Mouse (Mus musculus): Measurements from ENCODE around the gene Kcnj9. TPM values are rescaled to one million over a fixed set of nuclear protein-coding genes. Genes with fewer than 3 reads are reported as not detected.
A peak's percentile ranks its signal among the peaks of the same experiment; 100 is the strongest.

The Kcnj9 gene
- polyA plus RNA-seq, 1 experiment from 2014 or later = not detected

- Histone ChIP-seq H3K9me3 (no peaks in the 10 kb centered on the region), H3K27ac (no peak overlapping the region), H3K27me3 (no peaks in the 10 kb centered on the region), H3K9ac (replicated peaks) (no peak overlapping the region), H3K4me2 (no peak overlapping the region), H3K4me3 (replicated peaks) (no peak overlapping the region), H3K4me1 (replicated peaks) (peaks cover 59% of the 10 kb centered on the region), H3K36me3 (no peaks in the 10 kb centered on the region)
- WGBS = 78% methylated on average over 6 of the region's 6 CpGs
- no peak for ATAC-seq (ENCODE audit: insufficient number of reproducible peaks, insufficient read depth, low FRiP score, low TSS enrichment, low read depth)
These were observed 24.7 kb downstream of the Kcnj9 start for GRCm38 (mm10) chr1:172304443-172304842.

- Histone ChIP-seq H3K27ac (peak overlapping the region; percentile 51; the same call in 1 of the 2 replicates), H3K4me2 (no peak overlapping the region), H3K36me3 (no peaks in the 10 kb centered on the region), H3K9me3 (no peaks in the 10 kb centered on the region), H3K9ac (replicated peaks) (no peak overlapping the region), H3K27me3 (no peaks in the 10 kb centered on the region), H3K4me1 (replicated peaks) (peaks cover 63% of the 10 kb centered on the region), H3K4me3 (replicated peaks) (no peak overlapping the region)
- WGBS = 9% methylated on average over 6 of the region's 6 CpGs
- no peak for ATAC-seq (ENCODE audit: insufficient number of reproducible peaks, insufficient read depth, low FRiP score, low TSS enrichment, low read depth)
These were observed 26.3 kb downstream of the Kcnj9 start for GRCm38 (mm10) chr1:172302851-172303250.

- ATAC-seq (ENCODE audit: insufficient number of reproducible peaks, insufficient read depth, low FRiP score, low TSS enrichment, low read depth) = no peak
- Histone ChIP-seq H3K4me2 (no peak overlapping the region), H3K9me3 (no peaks in the 10 kb centered on the region), H3K36me3 (no peaks in the 10 kb centered on the region), H3K9ac (replicated peaks) (no peak overlapping the region), H3K4me1 (replicated peaks) (peaks cover 63% of the 10 kb centered on the region), H3K27ac (no peak overlapping the region), H3K4me3 (replicated peaks) (no peak overlapping the region), H3K27me3 (no peaks in the 10 kb centered on the region)
- 42% methylated on average over 3 of the region's 3 CpGs for WGBS
These were observed 26.8 kb downstream of the Kcnj9 start for GRCm38 (mm10) chr1:172302311-172302710.

GRCm38 (mm10) chr1:172301180-172301579 is 27.9 kb downstream of the Kcnj9 start:
- Histone ChIP-seq H3K4me2 (no peak overlapping the region), H3K4me1 (replicated peaks) (peaks cover 75% of the 10 kb centered on the region), H3K27ac (peak overlapping the region; percentile 18; the same call in 1 of the 2 replicates), H3K9me3 (no peaks in the 10 kb centered on the region), H3K36me3 (no peaks in the 10 kb centered on the region), H3K4me3 (replicated peaks) (no peak overlapping the region), H3K27me3 (no peaks in the 10 kb centered on the region), H3K9ac (replicated peaks) (no peak overlapping the region)
- no peak for ATAC-seq (ENCODE audit: insufficient number of reproducible peaks, insufficient read depth, low FRiP score, low TSS enrichment, low read depth)
- 24% methylated on average over 12 of the region's 12 CpGs for WGBS

- Histone ChIP-seq H3K27ac (peak overlapping the region; percentile 18; the same call in 1 of the 2 replicates), H3K9me3 (no peaks in the 10 kb centered on the region), H3K4me2 (no peak overlapping the region), H3K4me1 (replicated peaks) (peaks cover 84% of the 10 kb centered on the region), H3K9ac (replicated peaks) (no peak overlapping the region), H3K27me3 (no peaks in the 10 kb centered on the region), H3K4me3 (replicated peaks) (no peak overlapping the region), H3K36me3 (no peaks in the 10 kb centered on the region)
- 55% methylated on average over 5 of the region's 5 CpGs for WGBS
- no peak for ATAC-seq (ENCODE audit: insufficient number of reproducible peaks, insufficient read depth, low FRiP score, low TSS enrichment, low read depth)
These were observed 28.9 kb downstream of the Kcnj9 start for GRCm38 (mm10) chr1:172300247-172300646.

GRCm38 (mm10) chr1:172299528-172299927 is 29.6 kb downstream of the Kcnj9 start:
- no peak overlapping the region for H3K4me2 ChIP-seq
- no peak overlapping the region for H3K27ac ChIP-seq
- no peaks in the 10 kb centered on the region for H3K36me3 ChIP-seq
- ATAC-seq (ENCODE audit: insufficient number of reproducible peaks, insufficient read depth, low FRiP score, low TSS enrichment, low read depth) = no peak
- H3K4me1 ChIP-seq (replicated peaks) = peaks cover 89% of the 10 kb centered on the region
- H3K27me3 ChIP-seq = no peaks in the 10 kb centered on the region
- WGBS = 57% methylated on average over 7 of the region's 7 CpGs
- no peak overlapping the region for H3K4me3 ChIP-seq (replicated peaks)
- no peak overlapping the region for H3K9ac ChIP-seq (replicated peaks)
- H3K9me3 ChIP-seq = no peaks in the 10 kb centered on the region

- 8% methylated on average over 16 of the region's 16 CpGs for WGBS
- Histone ChIP-seq H3K9ac (replicated peaks) (peak within 1 kb of the TSS; percentile 28; the same call in 1 of the 2 replicates), H3K4me1 (replicated peaks) (peaks cover 82% of the 10 kb centered on the region), H3K36me3 (no peaks in the 10 kb centered on the region), H3K4me3 (replicated peaks) (peak within 1 kb of the TSS; percentile 28), H3K4me2 (peak within 1 kb of the TSS; percentile 50), H3K9me3 (no peaks in the 10 kb centered on the region), H3K27ac (peak within 1 kb of the TSS; percentile 88), H3K27me3 (no peaks in the 10 kb centered on the region)
- no peak for ATAC-seq (ENCODE audit: insufficient number of reproducible peaks, insufficient read depth, low FRiP score, low TSS enrichment, low read depth)
These were observed 31.2 kb downstream of the Kcnj9 start, which contains the start of gene Atp1a2 for GRCm38 (mm10) chr1:172297611-172298537. Atp1a2 (minus strand) TSS chr1:172298064.

GRCm38 (mm10) chr1:172296816-172297510 is 32.2 kb downstream of the Kcnj9 start:
- Histone ChIP-seq H3K36me3 (no peaks in the 10 kb centered on the region), H3K4me2 (peak overlapping the region; percentile 50), H3K4me3 (replicated peaks) (peak overlapping the region; percentile 28), H3K9ac (replicated peaks) (peak overlapping the region; percentile 28; the same call in 1 of the 2 replicates), H3K4me1 (replicated peaks) (peaks cover 72% of the 10 kb centered on the region), H3K27me3 (no peaks in the 10 kb centered on the region), H3K9me3 (no peaks in the 10 kb centered on the region), H3K27ac (peak overlapping the region; percentile 88)
- 76% methylated on average over 6 of the region's 6 CpGs for WGBS
- ATAC-seq (ENCODE audit: insufficient number of reproducible peaks, insufficient read depth, low FRiP score, low TSS enrichment, low read depth) = no peak

- peak overlapping the region; percentile 50 for H3K4me2 ChIP-seq
- peak overlapping the region; percentile 88 for H3K27ac ChIP-seq
- WGBS = 39% methylated on average over 4 of the region's 4 CpGs
These were observed 33.3 kb downstream of the Kcnj9 start for GRCm38 (mm10) chr1:172295751-172296197.

GRCm38 (mm10) chr1:172293449-172293848 is 35.7 kb downstream of the Kcnj9 start:
- H3K4me1 ChIP-seq (replicated peaks) = peaks cover 40% of the 10 kb centered on the region
- H3K27me3 ChIP-seq = no peaks in the 10 kb centered on the region
- no peak for ATAC-seq (ENCODE audit: insufficient number of reproducible peaks, insufficient read depth, low FRiP score, low TSS enrichment, low read depth)
- H3K27ac ChIP-seq = no peak overlapping the region
- 95% methylated on average over 11 of the region's 11 CpGs for WGBS
- H3K9ac ChIP-seq (replicated peaks) = no peak overlapping the region
- H3K4me3 ChIP-seq (replicated peaks) = no peak overlapping the region
- no peaks in the 10 kb centered on the region for H3K9me3 ChIP-seq
- peaks cover 6% of the 10 kb centered on the region; the same call in 1 of the 2 replicates for H3K36me3 ChIP-seq
- no peak overlapping the region for H3K4me2 ChIP-seq

More at GRCm38 (mm10) chr1:172295751-172296197, 33.3 kb downstream of the Kcnj9 start:
- peak; percentile 63 for ATAC-seq (ENCODE audit: insufficient number of reproducible peaks, insufficient read depth, low FRiP score, low TSS enrichment, low read depth)
- H3K36me3 ChIP-seq = peaks cover 2% of the 10 kb centered on the region; the same call in 1 of the 2 replicates
- H3K9me3 ChIP-seq = no peaks in the 10 kb centered on the region
- peaks cover 61% of the 10 kb centered on the region for H3K4me1 ChIP-seq (replicated peaks)
- H3K9ac ChIP-seq (replicated peaks) = no peak overlapping the region
- H3K27me3 ChIP-seq = no peaks in the 10 kb centered on the region
- H3K4me3 ChIP-seq (replicated peaks) = no peak overlapping the region

GRCm38 (mm10) chr1:172292880-172293279 is 36.2 kb downstream of the Kcnj9 start:
- no peaks in the 10 kb centered on the region for H3K27me3 ChIP-seq
- ATAC-seq (ENCODE audit: insufficient number of reproducible peaks, insufficient read depth, low FRiP score, low TSS enrichment, low read depth) = no peak
- H3K9ac ChIP-seq (replicated peaks) = no peak overlapping the region
- peaks cover 34% of the 10 kb centered on the region for H3K4me1 ChIP-seq (replicated peaks)
- peaks cover 6% of the 10 kb centered on the region; the same call in 1 of the 2 replicates for H3K36me3 ChIP-seq
- no peak overlapping the region for H3K4me2 ChIP-seq
- no peaks in the 10 kb centered on the region for H3K9me3 ChIP-seq
- WGBS = 75% methylated on average over 2 of the region's 2 CpGs
- H3K27ac ChIP-seq = no peak overlapping the region
- H3K4me3 ChIP-seq (replicated peaks) = no peak overlapping the region

Measured in limb, embryonic 12.5 days (tissue).